Mouse (Mus musculus) intestine, postnatal 0 days (tissue): ENCODE data around the gene Cacna1e. TPM values are rescaled to one million over a fixed set of nuclear protein-coding genes. Genes with fewer than 3 reads are reported as not detected.

Experiments used
- ATAC-seq: fragments of 200-750 bp; cut with Nextera tagmentation; 2 replicates; pipeline ENCODE4 v1.8.0; 2017; ENCODE audit warnings: mild to moderate bottlenecking, moderate TSS enrichment, moderate library complexity
- H3K27ac ChIP-seq: fragments of 300-500 bp; sonication (generic); 2 replicates; pipeline ENCODE4 v1.5.1; 2014; ENCODE audit warnings: mild to moderate bottlenecking, low read depth, low read length, moderate library complexity
- H3K27me3 ChIP-seq: fragments of 300-500 bp; sonication (generic); replicated peaks from 2 replicates; pipeline ENCODE4 v1.6.1; 2014; ENCODE audit warnings: low read length, mixed read lengths; ENCODE audit not compliant: control insufficient read depth, insufficient read depth
- H3K36me3 ChIP-seq: fragments of 300-500 bp; sonication (generic); 2 replicates; pipeline ENCODE4 v1.6.1; 2014; ENCODE audit warnings: mild to moderate bottlenecking, moderate library complexity; ENCODE audit not compliant: control insufficient read depth, insufficient read depth
- H3K4me1 ChIP-seq: fragments of 300-500 bp; sonication (generic); replicated peaks from 2 replicates; pipeline ENCODE4 v1.6.1; 2014; ENCODE audit warnings: antibody characterized with exemption, low read length, mixed read lengths; ENCODE audit not compliant: control insufficient read depth, insufficient read depth
- H3K4me2 ChIP-seq: fragments of 300-500 bp; sonication (generic); replicated peaks from 2 replicates; pipeline ENCODE4 v1.6.1; 2014; ENCODE audit warnings: low read depth, mild to moderate bottlenecking, moderate library complexity
- H3K4me3 ChIP-seq: fragments of 300-500 bp; sonication (generic); 2 replicates; pipeline ENCODE4 v1.5.1; 2014; ENCODE audit warnings: low read depth, low read length
- H3K9ac ChIP-seq: fragments of 300-500 bp; sonication (generic); 2 replicates; pipeline ENCODE4 v1.6.1; 2014; ENCODE audit warnings: mild to moderate bottlenecking, low read depth, low read length
- H3K9me3 ChIP-seq: fragments of 300-500 bp; sonication (generic); 2 replicates; pipeline ENCODE4 v1.6.1; 2016; ENCODE audit warnings: mixed run types; ENCODE audit not compliant: control insufficient read depth
- CTCF ChIP-seq: sonication (generic); IDR thresholded peaks from 2 replicates; pipeline ENCODE4 v1.5.1; 2016; ENCODE audit warnings: low read depth, mild to moderate bottlenecking, control low read depth, antibody characterized with exemption, moderate library complexity
- WGBS: fragments of 180-500 bp; shearing (Covaris S2); extraction: QIAGEN DNeasy Blood & Tissue Kit; methylation state at CpG from one replicate; pipeline ENCODE4 v1.1.7; 2014; 5-methylcytosine and 5-hydroxymethylcytosine counted together
- polyA plus RNA-seq: library from polyadenylated mRNA; unstranded; fragments of >200 nt; fragmentation: Nextera tagmentation; extraction: Ambion mirVana; gene quantifications from 2 replicates; pipeline ENCODE4 v1.2.1, GENCODE M21; 2015

Cacna1e gene
- polyA plus RNA-seq, 1 experiment from 2014 or later = 0.74 TPM

DNA sequence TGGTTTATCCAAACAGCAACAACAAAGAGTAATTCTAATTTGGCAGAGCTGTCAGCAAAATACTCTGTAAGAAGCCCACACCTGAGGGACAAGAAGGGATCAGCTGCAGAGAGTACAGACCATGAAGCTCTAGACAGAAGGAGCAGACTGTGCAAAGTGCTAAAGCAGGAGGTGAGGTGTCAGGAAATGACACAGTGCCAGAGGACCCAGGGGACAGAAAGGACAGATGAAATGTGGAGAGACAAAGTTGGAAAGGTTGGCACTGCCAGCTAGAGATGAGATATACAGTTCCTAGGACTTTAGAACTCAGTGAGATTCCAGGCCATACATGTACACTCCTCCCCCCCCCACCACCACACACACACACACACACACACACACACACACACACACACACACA is 113.2 kb downstream of the Cacna1e start:
- Histone ChIP-seq H3K27me3 (no peaks in the 10 kb centered on the region), H3K27ac (no peak overlapping the region), H3K4me2 (no peak overlapping the region), H3K9ac (no peak overlapping the region), H3K4me1 (no peaks in the 10 kb centered on the region), H3K9me3 (no peaks in the 10 kb centered on the region), H3K4me3 (no peak overlapping the region), H3K36me3 (no peaks in the 10 kb centered on the region)
- no peak for ATAC-seq
- no peak for TF ChIP-seq CTCF

DNA sequence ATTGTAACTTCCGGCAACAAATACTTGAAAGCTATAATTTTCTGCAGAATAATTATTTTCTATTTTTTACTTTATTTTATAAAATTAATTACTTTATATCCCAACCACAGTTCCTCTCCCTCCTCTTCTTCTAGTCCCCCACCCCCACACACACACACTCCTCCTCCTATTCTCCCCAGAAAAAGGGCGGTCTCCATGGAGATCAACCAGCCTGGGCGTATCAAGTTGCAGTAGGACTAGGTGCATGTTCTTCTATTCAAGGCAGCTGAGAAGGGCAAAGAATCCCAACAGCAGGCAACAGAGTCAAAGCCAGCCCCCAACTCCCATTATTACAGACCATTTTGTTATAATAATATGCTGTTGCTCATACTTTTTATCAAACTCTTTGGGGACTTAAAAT is 113.8 kb downstream of the Cacna1e start:
- ATAC-seq = no peak
- Histone ChIP-seq H3K36me3 (no peaks in the 10 kb centered on the region), H3K27me3 (no peaks in the 10 kb centered on the region), H3K4me1 (no peaks in the 10 kb centered on the region), H3K27ac (no peak overlapping the region), H3K4me2 (no peak overlapping the region), H3K4me3 (no peak overlapping the region), H3K9ac (no peak overlapping the region), H3K9me3 (no peaks in the 10 kb centered on the region)
- no peak for TF ChIP-seq CTCF
- 55% methylated on average over 3 of the region's 3 CpGs for WGBS

DNA sequence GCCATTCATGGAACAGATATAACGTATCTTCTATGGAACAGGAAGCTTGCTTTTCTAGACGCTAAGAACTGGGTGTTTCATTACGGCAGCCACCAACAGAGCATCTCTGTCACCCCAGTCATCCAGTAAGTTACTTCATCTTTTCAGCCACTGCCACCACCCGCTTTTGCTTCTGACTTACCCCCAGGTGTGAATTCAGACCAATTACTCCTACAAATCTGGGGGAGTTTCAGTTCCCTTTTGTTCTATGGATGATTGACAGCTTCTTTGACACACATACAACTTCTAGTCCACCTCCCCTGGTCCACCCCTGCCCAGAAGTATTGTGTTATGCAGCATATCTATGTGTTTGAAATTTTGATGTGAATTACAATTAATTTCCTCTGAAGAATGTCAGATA is 121.2 kb downstream of the Cacna1e start:
- WGBS = 76% methylated on average over 4 of the region's 4 CpGs
- Histone ChIP-seq H3K9ac (no peak overlapping the region), H3K9me3 (no peaks in the 10 kb centered on the region), H3K4me1 (no peaks in the 10 kb centered on the region), H3K36me3 (no peaks in the 10 kb centered on the region), H3K4me3 (no peak overlapping the region), H3K27me3 (no peaks in the 10 kb centered on the region), H3K4me2 (no peak overlapping the region), H3K27ac (no peak overlapping the region)
- TF ChIP-seq CTCF = no peak
- no peak for ATAC-seq

DNA sequence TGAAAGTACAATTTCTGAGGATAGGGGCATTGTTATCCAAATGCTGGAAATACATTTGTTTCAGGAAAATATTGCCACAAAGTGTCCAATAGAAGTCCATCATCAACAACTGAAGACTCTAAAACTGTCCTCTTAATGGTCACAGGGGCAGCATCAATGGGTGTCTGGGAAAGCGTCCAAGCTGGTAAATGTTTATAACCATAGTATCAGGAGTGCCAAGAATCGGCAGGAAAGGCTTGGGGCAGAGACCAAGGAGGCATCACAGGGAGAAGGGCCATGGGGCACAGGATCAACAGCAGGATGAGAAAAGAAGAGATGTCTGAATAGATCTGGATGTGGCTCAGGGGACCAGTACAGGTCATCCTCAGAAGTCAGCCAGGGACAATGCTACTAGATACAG is 132.2 kb downstream of the Cacna1e start:
- Histone ChIP-seq H3K36me3 (no peaks in the 10 kb centered on the region), H3K9ac (no peak overlapping the region), H3K27ac (no peak overlapping the region), H3K9me3 (no peaks in the 10 kb centered on the region), H3K4me3 (no peak overlapping the region), H3K4me2 (no peak overlapping the region), H3K4me1 (no peaks in the 10 kb centered on the region), H3K27me3 (no peaks in the 10 kb centered on the region)
- no peak for ATAC-seq
- no peak for TF ChIP-seq CTCF
- 66% methylated on average over 2 of the region's 2 CpGs for WGBS

DNA sequence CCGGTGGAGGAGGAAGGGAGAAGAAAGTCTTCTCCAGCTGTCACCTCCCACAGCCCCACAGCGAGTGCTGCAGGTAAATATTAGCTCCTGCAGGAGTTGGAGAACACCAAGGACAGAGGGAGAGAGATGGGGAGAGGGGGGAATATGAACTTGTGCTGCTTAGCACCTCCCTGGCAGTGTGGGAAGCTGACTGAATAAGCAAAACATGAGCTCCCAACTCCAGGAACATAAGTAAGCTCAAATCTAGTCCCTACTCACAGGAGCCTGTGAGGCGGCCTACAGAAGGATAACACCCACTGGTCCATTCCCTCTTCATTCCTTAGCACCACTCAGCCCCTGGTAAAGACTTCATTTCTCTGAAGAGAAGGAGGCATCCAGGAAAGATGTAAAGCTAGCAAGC is 135.8 kb downstream of the Cacna1e start:
- no peak overlapping the region for H3K4me2 ChIP-seq

DNA sequence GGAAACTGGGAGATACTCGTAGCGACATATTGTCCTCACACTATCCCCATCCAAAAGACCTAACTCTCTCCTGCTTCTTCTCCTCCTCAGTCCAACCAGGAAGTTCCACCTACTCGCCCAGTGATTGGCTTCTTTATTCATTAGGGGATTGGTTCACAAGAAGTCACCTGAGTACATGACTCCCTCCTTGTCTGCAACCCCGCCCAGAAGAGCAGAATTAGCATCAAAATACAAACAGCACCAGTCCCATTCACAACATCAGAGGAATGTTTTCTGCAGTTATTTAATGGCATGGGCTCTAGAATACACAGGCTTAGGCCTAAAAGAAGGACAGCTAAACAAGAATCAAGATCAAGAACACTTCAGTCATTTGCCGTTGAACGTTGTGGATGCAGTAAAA is 139.1 kb downstream of the Cacna1e start:
- no peak overlapping the region for H3K9ac ChIP-seq
- H3K4me2 ChIP-seq = no peak overlapping the region
- no peaks in the 10 kb centered on the region for H3K9me3 ChIP-seq
- no peak for ATAC-seq
- H3K4me3 ChIP-seq = no peak overlapping the region
- WGBS = 91% methylated on average over 6 of the region's 6 CpGs
- no peak for TF ChIP-seq CTCF
- no peaks in the 10 kb centered on the region for H3K27me3 ChIP-seq
- no peaks in the 10 kb centered on the region for H3K36me3 ChIP-seq
- H3K27ac ChIP-seq = no peak overlapping the region
- H3K4me1 ChIP-seq = no peaks in the 10 kb centered on the region

More for the DNA sequence above, 135.8 kb downstream of the Cacna1e start:
- H3K27me3 ChIP-seq = no peaks in the 10 kb centered on the region
- WGBS = 66% methylated on average over 3 of the region's 3 CpGs
- ATAC-seq = no peak
- no peaks in the 10 kb centered on the region for H3K4me1 ChIP-seq
- no peak for TF ChIP-seq CTCF
- H3K4me3 ChIP-seq = no peak overlapping the region
- no peaks in the 10 kb centered on the region for H3K9me3 ChIP-seq
- no peaks in the 10 kb centered on the region for H3K36me3 ChIP-seq
- no peak overlapping the region for H3K27ac ChIP-seq
- H3K9ac ChIP-seq = no peak overlapping the region

DNA sequence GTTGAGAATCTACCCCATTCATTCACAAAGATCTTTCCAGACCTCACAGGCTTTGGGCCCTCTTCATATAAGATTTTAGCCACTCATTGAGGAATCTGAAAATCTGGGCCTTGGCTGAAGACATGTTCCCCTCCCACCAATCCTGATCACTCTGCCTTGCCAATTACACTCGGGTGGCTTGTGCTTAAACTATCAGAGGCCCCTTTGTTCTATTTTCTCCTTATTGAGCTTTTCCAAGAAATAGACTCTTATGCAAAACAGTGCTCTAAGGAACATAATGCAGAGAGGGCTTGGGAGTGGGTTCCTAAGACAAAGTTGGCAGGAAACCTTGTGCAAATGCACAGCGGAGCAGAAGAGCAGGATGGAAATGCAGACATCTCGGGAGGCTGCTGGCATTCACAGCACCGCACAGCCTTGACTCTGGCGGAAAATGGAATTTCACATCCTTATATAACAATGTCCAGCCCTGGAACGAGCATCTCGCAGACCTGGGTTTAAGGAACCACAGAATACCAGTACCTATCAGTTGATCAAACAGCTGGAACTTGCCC is 153.8 kb downstream of the Cacna1e start:
- Histone ChIP-seq H3K9me3 (no peaks in the 10 kb centered on the region), H3K36me3 (no peaks in the 10 kb centered on the region), H3K27me3 (peaks cover 33% of the 10 kb centered on the region), H3K4me2 (no peak overlapping the region), H3K27ac (no peak overlapping the region), H3K4me3 (no peak overlapping the region), H3K4me1 (no peaks in the 10 kb centered on the region), H3K9ac (no peak overlapping the region)
- ATAC-seq = no peak
- 72% methylated on average over 7 of the region's 7 CpGs for WGBS
- TF ChIP-seq CTCF = no peak
